ENCODE assay signal across 28 mouse cellular contexts in genomic region chr14:79985137-79985670, GRCm38 (mm10). TPM values are rescaled to one million over a fixed set of nuclear protein-coding genes. Genes with fewer than 3 reads are reported as not detected.
A peak's percentile ranks its signal among the peaks of the same experiment; 100 is the strongest.
DNase-seq lines count a peak whose midpoint lies in the region; ATAC-seq lines count a peak whose summit lies in the region.
"Had no signal": no experiment of that assay in that cellular context is flagged by ENCODE, and none has a peak within 500 bp of the region (broad histone marks: within the 10 kb centered on the region; RNA-seq: fewer than 3 reads in every experiment).

No protein-coding gene starts in this region.

- WGBS in liver, embryonic 16.5 days (ENCODE audit: insufficient replicate concordance), result 54% methylated on average over 7 of the region's 7 CpGs
- WGBS in liver, embryonic 11.5 days, result 76% methylated on average over 7 of the region's 7 CpGs
- WGBS in midbrain, embryonic 11.5 days, result 88% methylated on average over 7 of the region's 7 CpGs
- 83% methylated on average over 7 of the region's 7 CpGs for WGBS in midbrain, embryonic 15.5 days

- H3K27me3 ChIP-seq in liver, embryonic 16.5 days (ENCODE audit: control insufficient read depth, insufficient read depth, low read depth, low read length), result no peaks in the 10 kb centered on the region
- no peaks in the 10 kb centered on the region for H3K27me3 ChIP-seq in liver, embryonic 11.5 days (replicated peaks; ENCODE audit: control insufficient read depth, insufficient read depth, low read length)
- H3K27me3 ChIP-seq in midbrain, embryonic 11.5 days (ENCODE audit: control insufficient read depth, insufficient read depth, low read length), result no peaks in the 10 kb centered on the region
- no peaks in the 10 kb centered on the region for H3K27me3 ChIP-seq in midbrain, embryonic 15.5 days (replicated peaks)
- H3K27me3 ChIP-seq: embryonic facial prominence, embryonic 13.5 days; forebrain, embryonic 12.5 days; forebrain, embryonic 15.5 days had no signal

- no peaks in the 10 kb centered on the region for H3K9me3 ChIP-seq in liver, embryonic 16.5 days (replicated peaks; ENCODE audit: control insufficient read depth, low read length)
- H3K9me3 ChIP-seq in liver, embryonic 11.5 days (ENCODE audit: control insufficient read depth, low read length), result no peaks in the 10 kb centered on the region
- no peaks in the 10 kb centered on the region for H3K9me3 ChIP-seq in midbrain, embryonic 11.5 days (ENCODE audit: control insufficient read depth, low read length)
- no peaks in the 10 kb centered on the region for H3K9me3 ChIP-seq in midbrain, embryonic 15.5 days
- H3K9me3 ChIP-seq: embryonic facial prominence, embryonic 10.5 days; embryonic facial prominence, embryonic 13.5 days; forebrain, embryonic 12.5 days; forebrain, embryonic 15.5 days had no signal

- no peak overlapping the region for H3K27ac ChIP-seq in liver, embryonic 16.5 days (ENCODE audit: low read length)
- H3K27ac ChIP-seq in liver, embryonic 11.5 days (ENCODE audit: low read depth, low read length), result no peak overlapping the region
- no peak overlapping the region for H3K27ac ChIP-seq in midbrain, embryonic 11.5 days (ENCODE audit: low read depth, low read length)
- no peak overlapping the region for H3K27ac ChIP-seq in midbrain, embryonic 15.5 days
- H3K27ac ChIP-seq: embryonic facial prominence, embryonic 10.5 days; embryonic facial prominence, embryonic 13.5 days; forebrain, embryonic 12.5 days; forebrain, embryonic 15.5 days; hindbrain, embryonic 14.5 days; hindbrain, postnatal 0 days had no signal

- no peak overlapping the region for H3K4me3 ChIP-seq in liver, embryonic 16.5 days (ENCODE audit: low read depth, low read length)
- H3K4me3 ChIP-seq in liver, embryonic 11.5 days (ENCODE audit: low read depth, low read length), result no peak overlapping the region
- H3K4me3 ChIP-seq in midbrain, embryonic 11.5 days (ENCODE audit: low read depth, low read length), result no peak overlapping the region
- no peak overlapping the region for H3K4me3 ChIP-seq in midbrain, embryonic 15.5 days
- H3K4me3 ChIP-seq: embryonic facial prominence, embryonic 10.5 days; embryonic facial prominence, embryonic 13.5 days; erythroblast, embryonic 14.5 days; forebrain, embryonic 12.5 days; forebrain, embryonic 15.5 days had no signal

- no peaks in the 10 kb centered on the region for H3K4me1 ChIP-seq in liver, embryonic 16.5 days (ENCODE audit: control insufficient read depth, low read depth, low read length)
- H3K4me1 ChIP-seq in liver, embryonic 11.5 days (replicated peaks; ENCODE audit: control insufficient read depth, insufficient read depth, low read length), result no peaks in the 10 kb centered on the region
- no peaks in the 10 kb centered on the region for H3K4me1 ChIP-seq in midbrain, embryonic 11.5 days (ENCODE audit: control insufficient read depth, insufficient read depth, low read length)
- no peaks in the 10 kb centered on the region for H3K4me1 ChIP-seq in midbrain, embryonic 15.5 days
- H3K4me1 ChIP-seq: embryonic facial prominence, embryonic 10.5 days; embryonic facial prominence, embryonic 13.5 days; forebrain, embryonic 12.5 days; forebrain, embryonic 15.5 days had no signal

- no peaks in the 10 kb centered on the region for H3K36me3 ChIP-seq in liver, embryonic 16.5 days (ENCODE audit: control insufficient read depth, insufficient read depth)
- no peaks in the 10 kb centered on the region for H3K36me3 ChIP-seq in liver, embryonic 11.5 days (ENCODE audit: control insufficient read depth, insufficient read depth, low read length)
- H3K36me3 ChIP-seq in midbrain, embryonic 11.5 days (ENCODE audit: control insufficient read depth, insufficient read depth, low read length), result no peaks in the 10 kb centered on the region
- no peaks in the 10 kb centered on the region for H3K36me3 ChIP-seq in midbrain, embryonic 15.5 days (replicated peaks)
- H3K36me3 ChIP-seq: embryonic facial prominence, embryonic 10.5 days; embryonic facial prominence, embryonic 13.5 days; forebrain, embryonic 12.5 days; forebrain, embryonic 15.5 days had no signal

- ATAC-seq in liver, embryonic 16.5 days (ENCODE audit: low read depth), result peak; percentile 41; the same call in 1 of the 2 replicates
- no peak for ATAC-seq in liver, embryonic 11.5 days (replicated peaks; ENCODE audit: low FRiP score)
- no peak for ATAC-seq in midbrain, embryonic 11.5 days (ENCODE audit: low FRiP score)
- no peak for ATAC-seq in midbrain, embryonic 15.5 days (replicated peaks)
- peak; percentile 52 for ATAC-seq in megakaryocyte, adult 5-6 weeks (ENCODE audit: poor library complexity, severe bottlenecking)
- ATAC-seq: CD4-positive, CD25-positive, alpha-beta regulatory T cell, adult 4 months; forebrain, embryonic 15.5 days; hindbrain, postnatal 0 days; inflammation-experienced regulatory T-cells, adult 6 months had no signal

- peak; percentile 91 for DNase-seq in heart, adult 11 months
- no peak for DNase-seq in heart, postnatal 10 days
- DNase-seq in liver, embryonic 11.5 days (ENCODE audit: low spot score), result no peak
- peak; percentile 75 for DNase-seq in midbrain, embryonic 11.5 days (ENCODE audit: low spot score, missing footprints)
- no peak for DNase-seq in embryo, embryonic 11 days
- DNase-seq: adrenal gland, adult 8-10 months; adrenal gland, postnatal 25 days; cerebellum, adult 11-12 months; cerebellum, adult 8-10 months had no signal

- intact Hi-C loops in heart, postnatal 10 days (cut with DNase I), result loop anchor here (5.0 kb wide), 1 partner anchor 42 kb away; no protein-coding TSS in a partner anchor

- H3K9ac ChIP-seq in liver, embryonic 16.5 days (ENCODE audit: low read depth, low read length), result no peak overlapping the region
- H3K9ac ChIP-seq in liver, embryonic 11.5 days (ENCODE audit: low read depth, low read length), result no peak overlapping the region
- no peak overlapping the region for H3K9ac ChIP-seq in midbrain, embryonic 11.5 days (ENCODE audit: low read length)
- H3K9ac ChIP-seq in midbrain, embryonic 15.5 days, result no peak overlapping the region
- H3K9ac ChIP-seq: embryonic facial prominence, embryonic 13.5 days; forebrain, embryonic 12.5 days; forebrain, embryonic 15.5 days; hindbrain, embryonic 14.5 days had no signal

- no peak overlapping the region for H3K4me2 ChIP-seq in liver, embryonic 16.5 days (ENCODE audit: low read depth, low read length)
- H3K4me2 ChIP-seq in liver, embryonic 11.5 days, result no peak overlapping the region
- no peak overlapping the region for H3K4me2 ChIP-seq in midbrain, embryonic 11.5 days
- H3K4me2 ChIP-seq in midbrain, embryonic 15.5 days, result no peak overlapping the region
- H3K4me2 ChIP-seq: embryonic facial prominence, embryonic 13.5 days; forebrain, embryonic 12.5 days; forebrain, embryonic 15.5 days; heart, embryonic 11.5 days; hindbrain, embryonic 14.5 days had no signal

RNA-seq across cellular contexts. Expression of gene Olfm4, which starts 1.3 kb away (rescaled TPM):
- under 1 TPM in 1 of 2 experiments, not detected in 1; 0.14 TPM for total RNA-seq in heart, postnatal 10 days (2021)
- 38.5 and 43.3 TPM in 2 replicates for polyA plus RNA-seq in liver, embryonic 16.5 days (2015; fragmentation: Nextera tagmentation; extraction: Ambion mirVana)
- 8.7 and 9.2 TPM in 2 replicates for polyA plus RNA-seq in liver, embryonic 11.5 days (2014; fragmentation: Nextera tagmentation; extraction: Ambion mirVana)
- 0.33 and 0.46 TPM in 2 replicates for polyA plus RNA-seq in midbrain, embryonic 11.5 days (2014; fragmentation: Nextera tagmentation; extraction: Ambion mirVana)
- polyA plus RNA-seq in midbrain, embryonic 15.5 days (2015; fragmentation: Nextera tagmentation; extraction: Ambion mirVana), result 0.87 and 1.2 TPM in 2 replicates
- total RNA-seq in megakaryocyte, adult 5-6 weeks (2015), result 58.0 and 59.6 TPM in 2 replicates
- 41.6 and 61.4 TPM in 2 replicates for total RNA-seq in megakaryocyte, adult 5-6 weeks (2017)
- total RNA-seq: adrenal gland, adult 8-10 months; adrenal gland, postnatal 25 days; gastrocnemius, adult 8-10 months; gastrocnemius, postnatal 25 days; heart, adult 8-10 months; heart, postnatal 36 days; MEL had no signal
- polyA plus RNA-seq: C2C12; CD4-positive, CD25-positive, alpha-beta regulatory T cell, adult 4 months; erythroblast, embryonic 14.5 days; inflammation-experienced regulatory T-cells, adult 6 months had no signal

Comparison
In these comparisons a context has a peak if more than half of its experiments do, and no peak if none do; other contexts are left out.
1. DNase-seq: peak in heart, adult 11 months (single experiment) and midbrain, embryonic 11.5 days (single experiment); none in heart, postnatal 10 days (0 of 2), liver, embryonic 11.5 days (single experiment) and embryo, embryonic 11 days (single experiment).
2. ATAC-seq: peak in liver, embryonic 16.5 days (single experiment) and megakaryocyte, adult 5-6 weeks (single experiment); none in liver, embryonic 11.5 days (single experiment), midbrain, embryonic 11.5 days (single experiment) and midbrain, embryonic 15.5 days (single experiment).